In the genomic region with DNA sequence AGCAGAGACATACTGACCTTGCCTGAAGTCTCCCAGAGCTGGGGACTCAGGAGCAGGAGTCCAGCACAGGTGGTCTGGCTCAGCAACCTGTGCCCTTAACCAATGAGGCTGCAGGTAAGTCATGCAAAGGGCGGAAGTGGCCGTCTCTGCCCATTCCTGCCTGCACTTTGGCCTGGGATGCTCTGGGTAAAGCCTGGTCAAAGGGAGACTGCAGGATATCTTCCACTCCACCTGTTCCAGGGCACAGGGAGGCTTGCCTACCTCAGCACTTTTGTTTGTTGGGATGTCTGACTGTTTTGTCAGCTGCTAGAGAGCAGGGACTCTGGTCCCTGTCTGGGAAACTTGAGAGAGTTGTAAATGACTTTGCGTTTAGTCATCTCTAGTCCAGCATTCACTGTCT, we compare ENCODE assay signal across 1 mouse cellular context.
A peak's percentile ranks its signal among the peaks of the same experiment; 100 is the strongest.
TF ChIP-seq lines count a peak whose summit lies in the region.

No protein-coding gene starts in this region.

TF ChIP-seq in myocyte, 11 proteins besides CTCF, POLR2A, EP300 and RAD21:
- TF ChIP-seq POLR2AphosphoS2 (IDR thresholded peaks at IDR 0.05; ENCODE audit: insufficient read length, low read depth) (no peak), CEBPB (IDR thresholded peaks at IDR 0.05; ENCODE audit: insufficient read depth, poor library complexity, severe bottlenecking) (no peak), MYOD1 (IDR thresholded peaks at IDR 0.05; ENCODE audit: control insufficient read depth in 1 of 3, insufficient read length in 2 of 3, low read depth in 2 of 3) (peak in 2 of 3 experiments; percentile 20 to 43), REST (IDR thresholded peaks at IDR 0.05; ENCODE audit: insufficient read depth, insufficient read length) (no peak), SRF (IDR thresholded peaks at IDR 0.05; ENCODE audit: control insufficient read depth, insufficient read length, low read depth) (no peak)
